Mouse (Mus musculus) midbrain, postnatal 0 days (tissue): ENCODE measurements around the gene Gm16181. TPM values are rescaled to one million over a fixed set of nuclear protein-coding genes. Genes with fewer than 3 reads are reported as not detected.
"Not testable (repeated sequence)": the region's sequence is repeated elsewhere in the genome, so short reads cannot be mapped to it uniquely, and the experiment has no call there.

ENCODE experiments used
- ATAC-seq: fragments of 200-750 bp; cut with Nextera tagmentation; 2 replicates; pipeline ENCODE4 v1.8.0; 2017; ENCODE audit warnings: moderate number of reproducible peaks, mild to moderate bottlenecking, moderate TSS enrichment, moderate library complexity; ENCODE audit not compliant: low FRiP score
- DNase-seq: peaks from one replicate; pipeline ENCODE4 v3.0.0-alpha.2; 2015; ENCODE audit warnings: low spot score
- H3K27ac ChIP-seq: fragments of 300-500 bp; sonication (generic); 2 replicates; pipeline ENCODE4 v1.5.1; 2014; ENCODE audit warnings: low read depth, mild to moderate bottlenecking, low read length, mixed read lengths
- H3K27me3 ChIP-seq: fragments of 300-500 bp; sonication (generic); 2 replicates; pipeline ENCODE4 v1.6.1; 2014; ENCODE audit warnings: low read length, control low read depth, mixed read lengths; ENCODE audit not compliant: insufficient read depth
- H3K36me3 ChIP-seq: fragments of 300-500 bp; sonication (generic); 2 replicates; pipeline ENCODE4 v1.6.1; 2014; ENCODE audit warnings: low read length, control low read depth, mixed read lengths; ENCODE audit not compliant: insufficient read depth
- H3K4me1 ChIP-seq: fragments of 300-500 bp; sonication (generic); 2 replicates; pipeline ENCODE4 v1.6.1; 2014; ENCODE audit warnings: mild to moderate bottlenecking, control low read depth, antibody characterized with exemption, low read length, mixed read lengths; ENCODE audit not compliant: insufficient read depth
- H3K4me2 ChIP-seq: fragments of 300-500 bp; sonication (generic); 2 replicates; pipeline ENCODE4 v1.6.1; 2014; ENCODE audit warnings: low read depth, mild to moderate bottlenecking, low read length, mixed read lengths; ENCODE audit not compliant: poor library complexity, severe bottlenecking
- H3K4me3 ChIP-seq: fragments of 300-500 bp; sonication (generic); 2 replicates; pipeline ENCODE4 v1.5.1; 2014; ENCODE audit warnings: low read depth, mild to moderate bottlenecking, low read length, moderate library complexity
- H3K9ac ChIP-seq: fragments of 300-500 bp; sonication (generic); replicated peaks from 2 replicates; pipeline ENCODE4 v1.6.1; 2014; ENCODE audit warnings: mild to moderate bottlenecking, low read length, moderate library complexity, mixed read lengths; ENCODE audit not compliant: poor library complexity, severe bottlenecking
- H3K9me3 ChIP-seq: fragments of 300-500 bp; sonication (generic); 2 replicates; pipeline ENCODE4 v1.6.1; 2016; ENCODE audit warnings: low read length, control low read depth
- CTCF ChIP-seq: IDR thresholded peaks from 2 replicates; pipeline ENCODE4 v1.5.1; 2016; ENCODE audit warnings: antibody characterized with exemption, mild to moderate bottlenecking
- WGBS: fragments of 180-500 bp; shearing (Covaris S2); extraction: QIAGEN DNeasy Blood & Tissue Kit; methylation state at CpG from one replicate; pipeline ENCODE4 v1.1.7; 2014; 5-methylcytosine and 5-hydroxymethylcytosine counted together
- polyA plus RNA-seq: library from polyadenylated mRNA; unstranded; fragments of >200 nt; fragmentation: Nextera tagmentation; extraction: Ambion mirVana; gene quantifications from 2 replicates; pipeline ENCODE4 v1.2.1, GENCODE M21; 2015
- total RNA-seq: library from RNA; depleted of rRNA; stranded (reverse); fragments of >200 nt; gene quantifications from 2 replicates; pipeline ENCODE4 v1.2.3, GENCODE M21; 2014

Gm16181 gene
- total and polyA plus RNA-seq, 2 experiments from 2014 or later: 0.33 TPM; not detected in 1

GRCm38 (mm10) chr17:35233114-35233980 lies 12.7 kb downstream of the Gm16181 start, which contains the start of gene Atp6v1g2:
Gene Atp6v1g2, plus strand, starts transcription at chr17:35233660.
- Histone ChIP-seq H3K9ac (no peak within 1 kb of the TSS), H3K9me3 (no peaks in the 10 kb centered on the region), H3K27ac (no peak within 1 kb of the TSS), H3K27me3 (no peaks in the 10 kb centered on the region), H3K36me3 (peaks cover 36% of the 10 kb centered on the region), H3K4me2 (peak within 1 kb of the TSS; percentile 89; the same call in 1 of the 2 replicates), H3K4me1 (peaks cover 5% of the 10 kb centered on the region; the same call in 1 of the 2 replicates), H3K4me3 (peak within 1 kb of the TSS; percentile 42; the same call in 1 of the 2 replicates)
- 76% methylated on average over 18 of the region's 18 CpGs for WGBS
- no peak for ATAC-seq
- DNase-seq: no peak
- no peak for TF ChIP-seq CTCF

GRCm38 (mm10) chr17:35234090-35234489 lies 13.5 kb downstream of the Gm16181 start:
- DNase-seq, H3K4me3 ChIP-seq, H3K4me2 ChIP-seq, H3K27me3 ChIP-seq, H3K4me1 ChIP-seq, H3K9me3 ChIP-seq, ATAC-seq, H3K9ac ChIP-seq, H3K27ac ChIP-seq: not testable (repeated sequence)
- H3K36me3 ChIP-seq: peaks cover 32% of the 10 kb centered on the region
- 84% methylated on average over 7 of the region's 7 CpGs for WGBS

- H3K27me3 ChIP-seq: no peaks in the 10 kb centered on the region
- WGBS: 4% methylated on average over 27 of the region's 31 CpGs
- no peak for DNase-seq
Measured at GRCm38 (mm10) chr17:35234903-35235302, 14.3 kb downstream of the Gm16181 start.

GRCm38 (mm10) chr17:35235614-35236389 lies 15.2 kb downstream of the Gm16181 start, which contains the start of gene Nfkbil1:
Gene Nfkbil1, minus strand, starts transcription at chr17:35235792.
- Histone ChIP-seq H3K27me3 (no peaks in the 10 kb centered on the region), H3K9me3 (no peaks in the 10 kb centered on the region), H3K4me2 (peak within 1 kb of the TSS; percentile 89), H3K4me1 (peaks cover 5% of the 10 kb centered on the region; the same call in 1 of the 2 replicates), H3K27ac (peak within 1 kb of the TSS; percentile 92), H3K36me3 (peaks cover 21% of the 10 kb centered on the region), H3K4me3 (peak within 1 kb of the TSS; percentile 42), H3K9ac (peak within 1 kb of the TSS; percentile 66)
- WGBS: under 1% methylated on average over 35 of the region's 35 CpGs
- ATAC-seq (peak; percentile 82), DNase-seq (peak; percentile 98)
- no peak for TF ChIP-seq CTCF

More at GRCm38 (mm10) chr17:35234903-35235302, 14.3 kb downstream of the Gm16181 start:
- Histone ChIP-seq H3K9ac (peak overlapping the region; percentile 66), H3K27ac (peak overlapping the region; percentile 92), H3K4me3 (peak overlapping the region; percentile 42), H3K4me1 (peaks cover 5% of the 10 kb centered on the region; the same call in 1 of the 2 replicates), H3K9me3 (no peaks in the 10 kb centered on the region), H3K36me3 (peaks cover 24% of the 10 kb centered on the region), H3K4me2 (peak overlapping the region; percentile 89)
- no peak for TF ChIP-seq CTCF
- no peak for ATAC-seq

- Histone ChIP-seq H3K4me2 (peak overlapping the region; percentile 89), H3K9ac (peak overlapping the region; percentile 66), H3K36me3 (peaks cover 15% of the 10 kb centered on the region; the same call in 1 of the 2 replicates), H3K4me1 (peaks cover 5% of the 10 kb centered on the region; the same call in 1 of the 2 replicates), H3K4me3 (peak overlapping the region; percentile 42), H3K27ac (peak overlapping the region; percentile 92), H3K27me3 (no peaks in the 10 kb centered on the region), H3K9me3 (no peaks in the 10 kb centered on the region)
- peak; percentile 95 for DNase-seq
- ATAC-seq: peak; percentile 90
- peak; percentile 100 for TF ChIP-seq CTCF
- WGBS: under 1% methylated on average over 18 of the region's 18 CpGs
Measured at GRCm38 (mm10) chr17:35236390-35236746, 15.7 kb downstream of the Gm16181 start.
